Mouse (Mus musculus) CH12.LX (cell line): ENCODE measurements around the gene Unc119. TPM values are rescaled to one million over a fixed set of nuclear protein-coding genes. Genes with fewer than 3 reads are reported as not detected.

Experiments used
- DNase-seq: peaks from one replicate; pipeline ENCODE4 v3.0.0-alpha.2; 2013; ENCODE audit errors: extremely low read depth
- H3K27ac ChIP-seq: 2 replicates; pipeline ENCODE4 v1.5.1; 2012; ENCODE audit warnings: low read depth, mild to moderate bottlenecking, control low read depth, moderate library complexity; ENCODE audit not compliant: insufficient read depth
- H3K27me3 ChIP-seq: replicated peaks from 2 replicates; pipeline ENCODE3; 2012; ENCODE audit warnings: inconsistent platforms
- H3K36me3 ChIP-seq, 2 experiments: replicated peaks in 1 of 2; 2 replicates each; pipeline versions ENCODE3 to v1.6.1; 2012; ENCODE audit warnings: inconsistent platforms in 1 of 2, low read length in 1 of 2, mild to moderate bottlenecking in 1 of 2, mixed read lengths in 1 of 2, moderate library complexity in 1 of 2; ENCODE audit not compliant: control insufficient read depth in 1 of 2, insufficient read depth in 1 of 2
- H3K4me1 ChIP-seq, 2 experiments: 2 replicates each; pipeline ENCODE4 v1.6.1; 2012; ENCODE audit warnings: inconsistent platforms in 1 of 2, moderate library complexity in 1 of 2; ENCODE audit not compliant: insufficient read depth in 2 of 2, control insufficient read depth in 1 of 2
- H3K4me2 ChIP-seq: 2 replicates; pipeline ENCODE4 v1.6.1; 2012; ENCODE audit warnings: low read depth, mild to moderate bottlenecking, control low read depth; ENCODE audit not compliant: poor library complexity, insufficient read depth, severe bottlenecking
- H3K4me3 ChIP-seq, 3 experiments: fragments of 150-350 bp in 1 of 3; sonication (generic) in 1 of 3; replicated peaks in 1 of 3; 2 replicates each; pipeline versions ENCODE3 to v1.5.1; 2011 to 2012; ENCODE audit warnings: low read depth in 2 of 3, low read length in 2 of 3, mild to moderate bottlenecking in 2 of 3, moderate library complexity in 2 of 3, control low read depth in 1 of 3, improper control_type of control experiment in 1 of 3, inconsistent platforms in 1 of 3, mixed read lengths in 1 of 3; ENCODE audit not compliant: poor library complexity in 1 of 3
- H3K79me2 ChIP-seq: replicated peaks from 2 replicates; pipeline ENCODE4 v1.6.1; 2012; ENCODE audit warnings: mild to moderate bottlenecking, moderate library complexity; ENCODE audit not compliant: control insufficient read depth, poor library complexity, insufficient read depth, severe bottlenecking; ENCODE audit errors: extremely low read depth
- H3K9ac ChIP-seq: 2 replicates; pipeline ENCODE4 v1.6.1; 2012; ENCODE audit warnings: low read depth, mild to moderate bottlenecking, control low read depth, moderate library complexity; ENCODE audit not compliant: insufficient read depth
- H3K9me3 ChIP-seq: replicated peaks from 2 replicates; pipeline ENCODE3; 2012; ENCODE audit warnings: low read length, inconsistent platforms, mixed read lengths
- BHLHE40 ChIP-seq: IDR thresholded peaks from 2 replicates; pipeline ENCODE4 v1.6.1; 2011; ENCODE audit warnings: mild to moderate bottlenecking, low read depth, low read length, improper control_type of control experiment
- CHD1 ChIP-seq: IDR thresholded peaks from 2 replicates; pipeline ENCODE4 v1.6.1; 2012; ENCODE audit warnings: low read depth, low read length, improper control_type of control experiment, inconsistent platforms
- CHD2 ChIP-seq: IDR thresholded peaks from 2 replicates; pipeline ENCODE4 v1.6.1; 2011; ENCODE audit warnings: low read length, improper control_type of control experiment
- CTCF ChIP-seq, 2 experiments: IDR thresholded peaks in 1 of 2; conservative IDR thresholded peaks in 1 of 2; 2 replicates each; pipeline ENCODE4 v1.5.1; 2011 to 2012; ENCODE audit warnings: low read depth in 2 of 2, low read length in 2 of 2, improper control_type of control experiment in 1 of 2, inconsistent platforms in 1 of 2, mild to moderate bottlenecking in 1 of 2, moderate library complexity in 1 of 2
- EP300 ChIP-seq: IDR thresholded peaks from 2 replicates; pipeline ENCODE4 v1.6.1; 2011; ENCODE audit warnings: low read length, improper control_type of control experiment
- ETS1 ChIP-seq: conservative IDR thresholded peaks from 2 replicates; pipeline ENCODE4 v1.6.1; 2012; ENCODE audit warnings: low read depth, mild to moderate bottlenecking, inconsistent platforms, low read length, improper control_type of control experiment, moderate library complexity
- GABPA ChIP-seq: IDR thresholded peaks from 2 replicates; pipeline ENCODE4 v1.6.1; 2012; ENCODE audit warnings: low read depth, low read length, improper control_type of control experiment, inconsistent platforms; ENCODE audit not compliant: insufficient replicate concordance
- IRF4 ChIP-seq: IDR thresholded peaks from 2 replicates; pipeline ENCODE4 v1.6.1; 2014; ENCODE audit warnings: low read depth, mild to moderate bottlenecking, inconsistent platforms, low read length, improper control_type of control experiment
- JUN ChIP-seq: IDR thresholded peaks from 2 replicates; pipeline ENCODE4 v1.6.1; 2011; ENCODE audit warnings: low read depth, mild to moderate bottlenecking, low read length, improper control_type of control experiment, moderate library complexity; ENCODE audit not compliant: insufficient read depth
- JUND ChIP-seq: conservative IDR thresholded peaks from 2 replicates; pipeline ENCODE4 v1.6.1; 2011; ENCODE audit warnings: low read depth, low read length, improper control_type of control experiment
- KAT2A ChIP-seq: IDR thresholded peaks from 2 replicates; pipeline ENCODE4 v1.6.1; 2012; ENCODE audit warnings: low read length, improper control_type of control experiment, inconsistent platforms; ENCODE audit not compliant: insufficient replicate concordance
- MAX ChIP-seq: IDR thresholded peaks from 2 replicates; pipeline ENCODE4 v1.6.1; 2011; ENCODE audit warnings: low read length, improper control_type of control experiment
- MEF2A ChIP-seq: IDR thresholded peaks from 2 replicates; pipeline ENCODE4 v1.6.1; 2014; ENCODE audit warnings: low read depth, mild to moderate bottlenecking, inconsistent platforms, low read length, improper control_type of control experiment, borderline replicate concordance
- MYC ChIP-seq: IDR thresholded peaks from 2 replicates; pipeline ENCODE4 v1.6.1; 2011; ENCODE audit warnings: low read depth, mild to moderate bottlenecking, improper control_type of control experiment, low read length
- NELFE ChIP-seq: IDR thresholded peaks from 2 replicates; pipeline ENCODE4 v1.6.1; 2011; ENCODE audit warnings: low read depth, low read length, improper control_type of control experiment
- NRF1 ChIP-seq: IDR thresholded peaks from 2 replicates; pipeline ENCODE4 v1.6.1; 2014; ENCODE audit warnings: low read depth, mild to moderate bottlenecking, inconsistent platforms, low read length, improper control_type of control experiment, moderate library complexity
- PAX5 ChIP-seq: IDR thresholded peaks from 2 replicates; pipeline ENCODE4 v1.6.1; 2012; ENCODE audit warnings: low read length, inconsistent platforms, mixed read lengths
- POLR2A ChIP-seq: IDR thresholded peaks from 2 replicates; pipeline ENCODE4 v1.6.1; 2011; ENCODE audit warnings: low read depth, mild to moderate bottlenecking, improper control_type of control experiment, low read length
- POLR2AphosphoS2 ChIP-seq: IDR thresholded peaks from 2 replicates; pipeline ENCODE4 v1.6.1; 2011; ENCODE audit warnings: low read depth, low read length, improper control_type of control experiment
- RAD21 ChIP-seq: IDR thresholded peaks from 2 replicates; pipeline ENCODE4 v1.6.1; 2011; ENCODE audit warnings: low read depth, mild to moderate bottlenecking, low read length, improper control_type of control experiment, moderate library complexity
- RCOR1 ChIP-seq: conservative IDR thresholded peaks from 2 replicates; pipeline ENCODE4 v1.6.1; 2012; ENCODE audit warnings: low read depth, mild to moderate bottlenecking, inconsistent platforms, low read length, improper control_type of control experiment
- SMC3 ChIP-seq: IDR thresholded peaks from 2 replicates; pipeline ENCODE4 v1.6.1; 2011; ENCODE audit warnings: low read depth, low read length, improper control_type of control experiment
- TCF12 ChIP-seq: IDR thresholded peaks from 2 replicates; pipeline ENCODE4 v1.6.1; 2014; ENCODE audit warnings: low read depth, mild to moderate bottlenecking, inconsistent platforms, low read length, improper control_type of control experiment
- USF2 ChIP-seq: conservative IDR thresholded peaks from 2 replicates; pipeline ENCODE4 v1.6.1; 2011; ENCODE audit warnings: low read depth, low read length, improper control_type of control experiment
- ZC3H11A ChIP-seq: IDR thresholded peaks from 2 replicates; pipeline ENCODE4 v1.6.1; 2012; ENCODE audit warnings: low read depth, mild to moderate bottlenecking, inconsistent platforms, low read length, improper control_type of control experiment
- ZMIZ1 ChIP-seq: IDR thresholded peaks from 2 replicates; pipeline ENCODE4 v1.6.1; 2012; ENCODE audit warnings: low read depth, mild to moderate bottlenecking, inconsistent platforms, low read length, improper control_type of control experiment
- ZNF384 ChIP-seq: IDR thresholded peaks from 2 replicates; pipeline ENCODE4 v1.6.1; 2012; ENCODE audit warnings: low read depth, low read length, improper control_type of control experiment, inconsistent platforms
- dilution Hi-C: fragments of 300-500 bp; cut with MboI; formaldehyde crosslinking; loops from 2 replicates; pipeline ENCODE4 v1.14.3; 2020; ENCODE audit warnings: low sequenced_read_pairs; ENCODE audit not compliant: extremely low pct_unique_long_range_greater_than_20kb, extremely low pct_ligation_motif_present
- in situ Hi-C: fragments of 300-500 bp; cut with MboI; formaldehyde crosslinking; loops from 3 replicates; pipeline ENCODE4 v1.14.3; 2019; ENCODE audit warnings: low sequenced_read_pairs, low pct_ligation_motif_present, low pct_unique_long_range_greater_than_20kb, mixed read lengths
- polyA plus RNA-seq: library from polyadenylated mRNA; unstranded; fragments of >175 nt; gene quantifications from 2 replicates; pipeline ENCODE4 v1.2.1, GENCODE M21; 2012; ENCODE audit warnings: low read depth; ENCODE audit not compliant: insufficient read length
- total RNA-seq, 2 experiments: library from RNA; depleted of rRNA; stranded (reverse); fragments of 300-350 nt in 1 of 2; fragments of >200 nt in 1 of 2; gene quantifications; 2 replicates each; pipeline ENCODE4 v1.2.3; 2012 to 2014

Gene Unc119
- total and polyA plus RNA-seq, 3 experiments: 81.6 to 227 (median 173) TPM

GRCm38 (mm10) chr11:78372610-78373009, 29.3 kb downstream of the Unc119 start:
- peaks cover 41% of the 10 kb centered on the region for H3K27me3 ChIP-seq
- in situ Hi-C loops: no loop called here

GRCm38 (mm10) chr11:78374147-78374546, 30.9 kb downstream of the Unc119 start:
- TF ChIP-seq JUND (no peak), TCF12 (no peak), SMC3 (no peak), ZNF384 (no peak), ZMIZ1 (no peak), PAX5 (no peak), RAD21 (no peak), GABPA (no peak), ETS1 (no peak), ZC3H11A (no peak), JUN (no peak), CHD1 (no peak), KAT2A (no peak), IRF4 (no peak), MYC (no peak), MEF2A (no peak), NRF1 (no peak), CHD2 (no peak)
- TF ChIP-seq, all 38 proteins: peak for 0
- Histone ChIP-seq H3K36me3 (no peaks in the 10 kb centered on the region), H3K4me2 (no peak overlapping the region), H3K4me3 (no peak overlapping the region), H3K9me3 (no peaks in the 10 kb centered on the region), H3K27ac (no peak overlapping the region), H3K4me1 (peaks cover 2 to 18% of the 10 kb centered on the region in 2 experiments; a peak in 3 of 4 replicates), H3K9ac (no peak overlapping the region), H3K27me3 (peaks cover 39% of the 10 kb centered on the region), H3K79me2 (no peaks in the 10 kb centered on the region)
- dilution Hi-C loops (no loop called here), in situ Hi-C loops (no loop called here)
- DNase-seq: no peak

More at GRCm38 (mm10) chr11:78372610-78373009, 29.3 kb downstream of the Unc119 start:
- Histone ChIP-seq H3K79me2 (no peaks in the 10 kb centered on the region), H3K4me1 (peaks cover 2 to 18% of the 10 kb centered on the region in 2 experiments; a peak in 3 of 4 replicates), H3K4me3 (no peak overlapping the region), H3K36me3 (no peaks in the 10 kb centered on the region)
- no peak for TF ChIP-seq USF2
- TF ChIP-seq MAX: no peak
- TF ChIP-seq RAD21: no peak
- no peak for TF ChIP-seq BHLHE40
- TF ChIP-seq CHD2: no peak
- no peak for TF ChIP-seq NELFE
- TF ChIP-seq ZC3H11A: no peak
- TF ChIP-seq CTCF (conservative IDR thresholded peaks at IDR 0.05 in 1 of 2, IDR thresholded peaks at IDR 0.05 in 1 of 2; ENCODE audit: low read depth in 2 of 2, low read length in 2 of 2): no peak
- TF ChIP-seq POLR2A: no peak
- TF ChIP-seq ETS1: no peak
- no peak for TF ChIP-seq EP300
- no peak for TF ChIP-seq ZMIZ1
- TF ChIP-seq MYC: no peak
- TF ChIP-seq POLR2AphosphoS2: no peak
- no peak for TF ChIP-seq RCOR1
- TF ChIP-seq JUN: no peak
- no peak for TF ChIP-seq MEF2A
- TF ChIP-seq, all 38 proteins: peak for 0
- DNase-seq: no peak
- Histone ChIP-seq H3K9me3 (no peaks in the 10 kb centered on the region), H3K4me2 (no peak overlapping the region), H3K27ac (no peak overlapping the region), H3K9ac (no peak overlapping the region)
- dilution Hi-C loops: no loop called here
